In the genomic region with DNA sequence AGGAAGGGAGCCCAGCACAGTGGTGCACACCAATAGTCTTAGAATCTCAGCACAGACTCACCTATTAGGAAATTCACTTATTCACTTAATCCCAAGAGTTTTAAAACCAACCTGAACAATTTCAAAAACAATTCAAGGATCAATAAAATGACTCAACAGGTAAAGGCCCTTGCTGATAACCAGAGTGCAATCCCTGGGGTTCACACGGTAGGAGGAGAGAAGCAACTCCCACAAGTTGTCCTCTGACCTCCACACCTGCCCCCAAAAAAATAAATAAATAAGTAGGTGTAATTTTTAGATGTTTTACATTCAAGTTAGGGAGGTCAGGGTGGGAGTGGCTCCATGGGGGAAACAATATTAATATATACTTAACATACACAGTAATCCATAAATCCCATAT, we compare ENCODE assay signal across 27 mouse cellular contexts. TPM values are rescaled to one million over a fixed set of nuclear protein-coding genes. Genes with fewer than 3 reads are reported as not detected.
DNase-seq lines count a peak whose midpoint lies in the region; ATAC-seq and TF ChIP-seq lines count a peak whose summit lies in the region.
"Had no signal": no experiment of that assay in that cellular context is flagged by ENCODE, and none has a peak within 500 bp of the region (broad histone marks: within the 10 kb centered on the region; RNA-seq: fewer than 3 reads in every experiment).

No protein-coding gene starts in this region.

- no peak overlapping the region for H3K9ac ChIP-seq in intestine, embryonic 15.5 days
- no peak overlapping the region for H3K9ac ChIP-seq in intestine, postnatal 0 days (ENCODE audit: low read depth, low read length)
- H3K9ac ChIP-seq in liver, embryonic 13.5 days, result no peak overlapping the region
- no peak overlapping the region for H3K9ac ChIP-seq in intestine, embryonic 16.5 days (ENCODE audit: low read depth, low read length)
- H3K9ac ChIP-seq in liver, embryonic 16.5 days (ENCODE audit: low read depth, low read length), result no peak overlapping the region
- H3K9ac ChIP-seq: embryonic facial prominence, embryonic 12.5 days; forebrain, embryonic 13.5 days; forebrain, embryonic 15.5 days had no signal

- H3K4me1 ChIP-seq in intestine, embryonic 15.5 days (replicated peaks), result 0 out of 2 replicates have a peak, but pooled peaks cover 2% of the 10 kb centered on the region
- no peaks in the 10 kb centered on the region for H3K4me1 ChIP-seq in intestine, postnatal 0 days (replicated peaks; ENCODE audit: control insufficient read depth, insufficient read depth, low read length)
- peaks cover 15% of the 10 kb centered on the region for H3K4me1 ChIP-seq in liver, embryonic 13.5 days (replicated peaks)
- no peaks in the 10 kb centered on the region for H3K4me1 ChIP-seq in intestine, embryonic 16.5 days (ENCODE audit: control insufficient read depth, insufficient read depth, low read length)
- no peaks in the 10 kb centered on the region; the same call in 1 of the 2 replicates for H3K4me1 ChIP-seq in liver, embryonic 16.5 days (ENCODE audit: control insufficient read depth, low read depth, low read length)
- H3K4me1 ChIP-seq: embryonic facial prominence, embryonic 10.5 days; embryonic facial prominence, embryonic 12.5 days; forebrain, embryonic 13.5 days; forebrain, embryonic 15.5 days had no signal

- no peak for TF ChIP-seq CTCF in intestine, postnatal 0 days (IDR thresholded peaks at IDR 0.05; ENCODE audit: low read depth)

- H3K36me3 ChIP-seq in intestine, embryonic 15.5 days, result no peaks in the 10 kb centered on the region
- peaks cover 13% of the 10 kb centered on the region; the same call in 1 of the 2 replicates for H3K36me3 ChIP-seq in intestine, postnatal 0 days (ENCODE audit: control insufficient read depth, insufficient read depth)
- peaks cover 25% of the 10 kb centered on the region for H3K36me3 ChIP-seq in liver, embryonic 13.5 days
- H3K36me3 ChIP-seq in intestine, embryonic 16.5 days (ENCODE audit: control insufficient read depth, insufficient read depth, low read length), result no peaks in the 10 kb centered on the region
- H3K36me3 ChIP-seq in liver, embryonic 16.5 days (ENCODE audit: control insufficient read depth, insufficient read depth), result peaks cover 17% of the 10 kb centered on the region

- H3K4me2 ChIP-seq in intestine, embryonic 15.5 days (replicated peaks), result no peak overlapping the region
- H3K4me2 ChIP-seq in intestine, postnatal 0 days (replicated peaks; ENCODE audit: low read depth), result no peak overlapping the region
- H3K4me2 ChIP-seq in liver, embryonic 13.5 days, result no peak overlapping the region
- no peak overlapping the region for H3K4me2 ChIP-seq in intestine, embryonic 16.5 days (ENCODE audit: low read depth, low read length)
- no peak overlapping the region for H3K4me2 ChIP-seq in liver, embryonic 16.5 days (ENCODE audit: low read depth, low read length)
- H3K4me2 ChIP-seq: embryonic facial prominence, embryonic 12.5 days; forebrain, embryonic 13.5 days; forebrain, embryonic 15.5 days had no signal

- no peak overlapping the region for H3K4me3 ChIP-seq in intestine, embryonic 15.5 days (replicated peaks)
- no peak overlapping the region for H3K4me3 ChIP-seq in intestine, postnatal 0 days (ENCODE audit: low read depth, low read length)
- no peak overlapping the region for H3K4me3 ChIP-seq in liver, embryonic 13.5 days (replicated peaks)
- H3K4me3 ChIP-seq in intestine, embryonic 16.5 days (ENCODE audit: low read length), result no peak overlapping the region
- no peak overlapping the region for H3K4me3 ChIP-seq in liver, embryonic 16.5 days (ENCODE audit: low read depth, low read length)
- H3K4me3 ChIP-seq: embryonic facial prominence, embryonic 10.5 days; embryonic facial prominence, embryonic 12.5 days; forebrain, embryonic 13.5 days; forebrain, embryonic 15.5 days had no signal

- 48% methylated on average over 1 of the region's 1 CpGs for WGBS in intestine, embryonic 15.5 days
- 46% methylated on average over 1 of the region's 1 CpGs for WGBS in intestine, postnatal 0 days
- 76% methylated on average over 1 of the region's 1 CpGs for WGBS in liver, embryonic 13.5 days (ENCODE audit: insufficient replicate concordance)
- 76% methylated on average over 1 of the region's 1 CpGs for WGBS in intestine, embryonic 16.5 days
- 71% methylated on average over 1 of the region's 1 CpGs for WGBS in liver, embryonic 16.5 days (ENCODE audit: insufficient replicate concordance)

- peak; percentile 67 for ATAC-seq in intestine, embryonic 15.5 days
- no peak for ATAC-seq in intestine, postnatal 0 days
- peak; percentile 47 for ATAC-seq in liver, embryonic 13.5 days (ENCODE audit: low read depth)
- peak; percentile 72 for ATAC-seq in intestine, embryonic 16.5 days
- ATAC-seq in liver, embryonic 16.5 days (ENCODE audit: low read depth), result peak; percentile 65; the same call in 1 of the 2 replicates
- ATAC-seq: activated CD4-positive, CD25-positive, alpha-beta regulatory T cell, adult 4 months; CD4-positive, CD25-positive, alpha-beta regulatory T cell, adult 4 months; forebrain, embryonic 13.5 days; forebrain, embryonic 15.5 days; Patski had no signal

- DNase-seq in liver, embryonic 13.5 days, result no peak
- no peak for DNase-seq in liver
- DNase-seq in embryo, embryonic 11 days, result no peak
- DNase-seq in cerebellum, adult 9-11 months, result no peak
- DNase-seq: adrenal gland, adult 8-10 months; adrenal gland, postnatal 14 days; adrenal gland, postnatal 36 days; B cell, adult 2 months; cerebellum, adult 11-12 months; cerebellum, adult 2 months; cerebellum, adult 9-10 months; cerebellum, postnatal 14 days; cerebellum, postnatal 36 days had no signal

- no peak overlapping the region for H3K27ac ChIP-seq in intestine, embryonic 15.5 days
- H3K27ac ChIP-seq in intestine, postnatal 0 days (ENCODE audit: low read depth, low read length), result no peak overlapping the region
- no peak overlapping the region for H3K27ac ChIP-seq in liver, embryonic 13.5 days
- 0 out of 2 replicates have a peak overlapping the region, but pooled peaks have one; percentile 54 for H3K27ac ChIP-seq in intestine, embryonic 16.5 days (ENCODE audit: low read length)
- H3K27ac ChIP-seq in liver, embryonic 16.5 days (ENCODE audit: low read length), result 0 out of 2 replicates have a peak overlapping the region, but pooled peaks have one; percentile 22
- H3K27ac ChIP-seq: embryonic facial prominence, embryonic 10.5 days; embryonic facial prominence, embryonic 12.5 days; forebrain, embryonic 13.5 days; forebrain, embryonic 15.5 days had no signal

- H3K9me3 ChIP-seq in intestine, embryonic 15.5 days, result no peaks in the 10 kb centered on the region
- H3K9me3 ChIP-seq in intestine, postnatal 0 days (ENCODE audit: control insufficient read depth), result no peaks in the 10 kb centered on the region
- H3K9me3 ChIP-seq in liver, embryonic 13.5 days (replicated peaks), result no peaks in the 10 kb centered on the region
- H3K9me3 ChIP-seq in intestine, embryonic 16.5 days (ENCODE audit: control insufficient read depth, low read length), result no peaks in the 10 kb centered on the region
- no peaks in the 10 kb centered on the region for H3K9me3 ChIP-seq in liver, embryonic 16.5 days (replicated peaks; ENCODE audit: control insufficient read depth, low read length)
- H3K9me3 ChIP-seq: embryonic facial prominence, embryonic 10.5 days; embryonic facial prominence, embryonic 12.5 days; forebrain, embryonic 13.5 days; forebrain, embryonic 15.5 days; G1E had no signal

- H3K27me3 ChIP-seq in intestine, embryonic 15.5 days (replicated peaks), result no peaks in the 10 kb centered on the region
- H3K27me3 ChIP-seq in intestine, postnatal 0 days (replicated peaks; ENCODE audit: control insufficient read depth, insufficient read depth, low read length), result no peaks in the 10 kb centered on the region
- H3K27me3 ChIP-seq in liver, embryonic 13.5 days, result no peaks in the 10 kb centered on the region
- no peaks in the 10 kb centered on the region for H3K27me3 ChIP-seq in intestine, embryonic 16.5 days (replicated peaks; ENCODE audit: control insufficient read depth, insufficient read depth, low read length)
- no peaks in the 10 kb centered on the region for H3K27me3 ChIP-seq in liver, embryonic 16.5 days (ENCODE audit: control insufficient read depth, insufficient read depth, low read depth, low read length)
- H3K27me3 ChIP-seq: CH12.LX; embryonic facial prominence, embryonic 12.5 days; forebrain, embryonic 13.5 days; forebrain, embryonic 15.5 days; Patski had no signal

RNA-seq across cellular contexts. Expression of gene Ube2d2b, which starts 7.4 kb away (rescaled TPM):
- 0.10 TPM in 1 of 2 replicates, not detected in the other for polyA plus RNA-seq in intestine, embryonic 15.5 days (2015; fragmentation: Nextera tagmentation; extraction: Ambion mirVana)
- 0.09 TPM in 1 of 2 replicates, not detected in the other for polyA plus RNA-seq in intestine, postnatal 0 days (2015; fragmentation: Nextera tagmentation; extraction: Ambion mirVana)
- 0.09 and 0.10 TPM in 2 replicates for polyA plus RNA-seq in liver, embryonic 13.5 days (2015; fragmentation: Nextera tagmentation; extraction: Ambion mirVana)
- 0.07 TPM in 2 replicates for polyA plus RNA-seq in intestine, embryonic 16.5 days (2015; fragmentation: Nextera tagmentation; extraction: Ambion mirVana)
- 0.33 and 0.40 TPM in 2 replicates for polyA plus RNA-seq in liver, embryonic 16.5 days (2015; fragmentation: Nextera tagmentation; extraction: Ambion mirVana)
- polyA plus RNA-seq: cerebellum, adult 2 months; embryonic facial prominence, embryonic 14.5 days; G1E; Patski had no signal

RNA-seq across cellular contexts. Expression of gene Evi5, which starts 52.4 kb away (rescaled TPM):
- 60.1 and 66.3 TPM in 2 replicates for polyA plus RNA-seq in intestine, embryonic 15.5 days (2015; fragmentation: Nextera tagmentation; extraction: Ambion mirVana)
- 39.7 and 41.6 TPM in 2 replicates for polyA plus RNA-seq in intestine, postnatal 0 days (2015; fragmentation: Nextera tagmentation; extraction: Ambion mirVana)
- polyA plus RNA-seq in liver, embryonic 13.5 days (2015; fragmentation: Nextera tagmentation; extraction: Ambion mirVana), result 51.3 and 55.5 TPM in 2 replicates
- polyA plus RNA-seq in intestine, embryonic 16.5 days (2015; fragmentation: Nextera tagmentation; extraction: Ambion mirVana), result 49.1 and 53.4 TPM in 2 replicates
- polyA plus RNA-seq in liver, embryonic 16.5 days (2015; fragmentation: Nextera tagmentation; extraction: Ambion mirVana), result 57.8 and 59.8 TPM in 2 replicates

Comparison
In these comparisons a context has a peak if more than half of its experiments do, and no peak if none do; other contexts are left out.
1. H3K27ac ChIP-seq: peak in intestine, embryonic 16.5 days (single experiment) and liver, embryonic 16.5 days (single experiment); none in intestine, embryonic 15.5 days (single experiment), intestine, postnatal 0 days (single experiment) and liver, embryonic 13.5 days (single experiment).